Mouse (Mus musculus): Measurements from ENCODE around the gene Ina. TPM values are rescaled to one million over a fixed set of nuclear protein-coding genes. Genes with fewer than 3 reads are reported as not detected.

Gene Ina
- not detected for total RNA-seq (2023)

GRCm38 (mm10) chr19:47014447-47015381, at the start of gene Ina, which contains the start of gene Nt5c2:
Gene Ina (plus strand): TSS chr19:47014698.
Gene Nt5c2 (minus strand): TSS chr19:47015153.

GRCm38 (mm10) chr19:47050271-47051032, 36.0 kb downstream of the Ina start, which contains the start of gene Pcgf6:
Gene Pcgf6 (minus strand): TSS chr19:47050906.

GRCm38 (mm10) chr19:47067096-47067882, 52.8 kb downstream of the Ina start, which contains the start of gene Taf5:
Gene Taf5 (plus strand): TSS chr19:47067746.

Other genes with a start within 250 kb of the Ina start
- 10 to 100 TPM; 40.2 to 40.8 TPM for gene Nt5c2, start 455 bp downstream of the Ina start, total RNA-seq (2023)
- 10 to 100 TPM; 21.9 to 25.2 TPM for gene Pcgf6, start 36.2 kb downstream of the Ina start, total RNA-seq (2023)
- 10 to 100 TPM; 13.5 to 13.7 TPM for gene Taf5, start 53.0 kb downstream of the Ina start, total RNA-seq (2023)
- 100 to 1,000 TPM; 145 to 172 TPM for gene Usmg5, start 75.9 kb downstream of the Ina start, total RNA-seq (2023)
- gene Pdcd11, start 76.1 kb downstream of the Ina start, total RNA-seq (2023): 10 to 100 TPM; 44.7 TPM
- 1 to 10 TPM; 7.0 to 8.0 TPM for gene Calhm2, start 123.6 kb downstream of the Ina start, total RNA-seq (2023)
- not detected for gene Calhm1, start 129.6 kb downstream of the Ina start, total RNA-seq (2023)
- not detected for gene Calhm3, start 143.1 kb downstream of the Ina start, total RNA-seq (2023)
- not detected for gene Neurl1a, start 164.1 kb downstream of the Ina start, total RNA-seq (2023)

Data from T-cell, adult 66 days (primary cell).